Mouse (Mus musculus) forebrain, embryonic 12.5 days (tissue): ENCODE results near the gene Tmem39b. TPM values are rescaled to one million over a fixed set of nuclear protein-coding genes. Genes with fewer than 3 reads are reported as not detected.
"Not testable (repeated sequence)": the region's sequence is repeated elsewhere in the genome, so short reads cannot be mapped to it uniquely, and the experiment has no call there.

ENCODE experiments used
- ATAC-seq: fragments of 200-750 bp; cut with Nextera tagmentation; 2 replicates; pipeline ENCODE4 v1.8.0; 2017; ENCODE audit warnings: moderate TSS enrichment; ENCODE audit not compliant: low FRiP score
- H3K27ac ChIP-seq: fragments of 300-500 bp; sonication (generic); 2 replicates; pipeline ENCODE4 v1.5.1; 2016; ENCODE audit warnings: mild to moderate bottlenecking
- H3K27me3 ChIP-seq: fragments of 300-500 bp; sonication (generic); 2 replicates; pipeline ENCODE4 v1.6.1; 2016; ENCODE audit warnings: mild to moderate bottlenecking
- H3K36me3 ChIP-seq: fragments of 300-500 bp; sonication (generic); replicated peaks from 2 replicates; pipeline ENCODE4 v1.6.1; 2016; ENCODE audit warnings: mild to moderate bottlenecking
- H3K4me1 ChIP-seq: fragments of 300-500 bp; sonication (generic); 2 replicates; pipeline ENCODE4 v1.6.1; 2016
- H3K4me2 ChIP-seq: fragments of 300-500 bp; sonication (generic); 2 replicates; pipeline ENCODE4 v1.6.1; 2016; ENCODE audit warnings: mild to moderate bottlenecking, moderate library complexity
- H3K4me3 ChIP-seq: fragments of 300-500 bp; sonication (generic); replicated peaks from 2 replicates; pipeline ENCODE4 v1.5.1; 2016; ENCODE audit warnings: mild to moderate bottlenecking
- H3K9ac ChIP-seq: fragments of 300-500 bp; sonication (generic); 2 replicates; pipeline ENCODE4 v1.6.1; 2016; ENCODE audit warnings: mild to moderate bottlenecking
- H3K9me3 ChIP-seq: fragments of 300-500 bp; sonication (generic); 2 replicates; pipeline ENCODE4 v1.6.1; 2016
- WGBS: fragments of 180-500 bp; shearing (Covaris S2); methylation state at CpG from one replicate; pipeline ENCODE4 v1.1.7; 2016; 5-methylcytosine and 5-hydroxymethylcytosine counted together
- polyA plus RNA-seq: library from polyadenylated mRNA; unstranded; fragments of >200 nt; fragmentation: Nextera tagmentation; extraction: Ambion mirVana; gene quantifications from 2 replicates; pipeline ENCODE4 v1.2.1, GENCODE M21; 2016

Tmem39b gene
- polyA plus RNA-seq, 1 experiment from 2014 or later: 21.9 TPM

- peaks cover 19% of the 10 kb centered on the region for H3K4me1 ChIP-seq
- no peak overlapping the region for H3K9ac ChIP-seq
- no peaks in the 10 kb centered on the region for H3K9me3 ChIP-seq
- no peaks in the 10 kb centered on the region for H3K27me3 ChIP-seq
- no peak overlapping the region for H3K4me2 ChIP-seq
- H3K36me3 ChIP-seq: peaks cover 92% of the 10 kb centered on the region
- ATAC-seq: peak; percentile 77
- peak overlapping the region; percentile 84 for H3K27ac ChIP-seq
- WGBS: 68% methylated on average over 8 of the region's 8 CpGs
- no peak overlapping the region for H3K4me3 ChIP-seq
Observed at GRCm38 (mm10) chr4:129709486-129710129, 13.0 kb upstream of the Tmem39b start.

GRCm38 (mm10) chr4:129706750-129707149, 10.1 kb upstream of the Tmem39b start:
- no peak for ATAC-seq
- Histone ChIP-seq H3K36me3 (peaks cover 86% of the 10 kb centered on the region), H3K4me1 (peaks cover 43% of the 10 kb centered on the region), H3K27me3 (no peaks in the 10 kb centered on the region), H3K27ac (0 out of 2 replicates have a peak overlapping the region, but pooled peaks have one; percentile 54), H3K4me3 (no peak overlapping the region), H3K9me3 (no peaks in the 10 kb centered on the region), H3K9ac (no peak overlapping the region), H3K4me2 (no peak overlapping the region)
- WGBS: 58% methylated on average over 3 of the region's 3 CpGs

- no peaks in the 10 kb centered on the region for H3K27me3 ChIP-seq
- H3K36me3 ChIP-seq: peaks cover 43% of the 10 kb centered on the region
- no peaks in the 10 kb centered on the region for H3K9me3 ChIP-seq
- H3K27ac ChIP-seq: peak overlapping the region; percentile 91
- ATAC-seq: peak; percentile 88
- 8% methylated on average over 11 of the region's 11 CpGs for WGBS
- H3K4me1 ChIP-seq: peaks cover 26% of the 10 kb centered on the region
- peak overlapping the region; percentile 19; the same call in 1 of the 2 replicates for H3K4me2 ChIP-seq
- 0 out of 2 replicates have a peak overlapping the region, but pooled peaks have one; percentile 13 for H3K9ac ChIP-seq
- H3K4me3 ChIP-seq: no peak overlapping the region
Observed at GRCm38 (mm10) chr4:129702454-129702853, 5.8 kb upstream of the Tmem39b start.

GRCm38 (mm10) chr4:129701503-129702377, 5.1 kb upstream of the Tmem39b start:
- no peak overlapping the region for H3K4me3 ChIP-seq
- H3K27ac ChIP-seq: peak overlapping the region; percentile 91
- 0 out of 2 replicates have a peak overlapping the region, but pooled peaks have one; percentile 13 for H3K9ac ChIP-seq
- ATAC-seq: peak; percentile 37
- 54% methylated on average over 17 of the region's 17 CpGs for WGBS
- H3K36me3 ChIP-seq: peaks cover 41% of the 10 kb centered on the region
- no peaks in the 10 kb centered on the region for H3K9me3 ChIP-seq
- H3K4me1 ChIP-seq: peaks cover 33% of the 10 kb centered on the region
- peak overlapping the region; percentile 19; the same call in 1 of the 2 replicates for H3K4me2 ChIP-seq
- no peaks in the 10 kb centered on the region for H3K27me3 ChIP-seq

GRCm38 (mm10) chr4:129700661-129701060, 4.0 kb upstream of the Tmem39b start:
- H3K9me3 ChIP-seq, H3K4me2 ChIP-seq, H3K9ac ChIP-seq, H3K4me3 ChIP-seq, H3K27me3 ChIP-seq, ATAC-seq: not testable (repeated sequence)
- Histone ChIP-seq H3K27ac (0 out of 2 replicates have a peak overlapping the region, but pooled peaks have one; percentile 42), H3K4me1 (peaks cover 37% of the 10 kb centered on the region), H3K36me3 (peaks cover 30% of the 10 kb centered on the region)
- WGBS: 93% methylated on average over 6 of the region's 6 CpGs

GRCm38 (mm10) chr4:129700216-129700615, 3.6 kb upstream of the Tmem39b start:
- ATAC-seq: no peak
- Histone ChIP-seq H3K27me3 (no peaks in the 10 kb centered on the region), H3K4me3 (no peak overlapping the region), H3K27ac (no peak overlapping the region), H3K4me2 (no peak overlapping the region), H3K9ac (no peak overlapping the region), H3K9me3 (no peaks in the 10 kb centered on the region), H3K4me1 (peaks cover 41% of the 10 kb centered on the region), H3K36me3 (peaks cover 25% of the 10 kb centered on the region)
- WGBS: 87% methylated on average over 1 of the region's 1 CpGs

- H3K4me3 ChIP-seq: peak overlapping the region; percentile 72
- 85% methylated on average over 7 of the region's 7 CpGs for WGBS
- peak overlapping the region; percentile 72 for H3K4me2 ChIP-seq
- peak overlapping the region; percentile 98 for H3K27ac ChIP-seq
- H3K27me3 ChIP-seq: no peaks in the 10 kb centered on the region
- H3K4me1 ChIP-seq: peaks cover 27% of the 10 kb centered on the region
- peak overlapping the region; percentile 73 for H3K9ac ChIP-seq
- peaks cover 21% of the 10 kb centered on the region for H3K36me3 ChIP-seq
- H3K9me3 ChIP-seq: no peaks in the 10 kb centered on the region
- no peak for ATAC-seq
Observed at GRCm38 (mm10) chr4:129697191-129697590, 553 bp upstream of the Tmem39b start.

- peak overlapping the region; percentile 72 for H3K4me3 ChIP-seq
- peak overlapping the region; percentile 73 for H3K9ac ChIP-seq
- 30% methylated on average over 6 of the region's 6 CpGs for WGBS
- H3K9me3 ChIP-seq: no peaks in the 10 kb centered on the region
- H3K27ac ChIP-seq: peak overlapping the region; percentile 98
- ATAC-seq: peak; percentile 12
- peaks cover 35% of the 10 kb centered on the region for H3K36me3 ChIP-seq
- peaks cover 21% of the 10 kb centered on the region for H3K4me1 ChIP-seq
- peak overlapping the region; percentile 72 for H3K4me2 ChIP-seq
- H3K27me3 ChIP-seq: no peaks in the 10 kb centered on the region
Observed at GRCm38 (mm10) chr4:129695815-129696157, 852 bp downstream of the Tmem39b start.

- WGBS: 94% methylated on average over 6 of the region's 6 CpGs
Observed at GRCm38 (mm10) chr4:129684531-129684930, 12.1 kb downstream of the Tmem39b start.

GRCm38 (mm10) chr4:129683901-129684493, 12.6 kb downstream of the Tmem39b start:
- 90% methylated on average over 11 of the region's 11 CpGs for WGBS
- Histone ChIP-seq H3K27me3 (no peaks in the 10 kb centered on the region), H3K9ac (no peak overlapping the region), H3K36me3 (peaks cover 91% of the 10 kb centered on the region), H3K4me2 (no peak overlapping the region), H3K27ac (no peak overlapping the region), H3K4me1 (no peaks in the 10 kb centered on the region), H3K9me3 (no peaks in the 10 kb centered on the region), H3K4me3 (no peak overlapping the region)
- ATAC-seq: no peak

More at GRCm38 (mm10) chr4:129684531-129684930, 12.1 kb downstream of the Tmem39b start:
- Histone ChIP-seq H3K27me3 (no peaks in the 10 kb centered on the region), H3K9me3 (no peaks in the 10 kb centered on the region), H3K4me3 (no peak overlapping the region), H3K36me3 (peaks cover 92% of the 10 kb centered on the region), H3K4me2 (no peak overlapping the region), H3K9ac (no peak overlapping the region), H3K4me1 (no peaks in the 10 kb centered on the region), H3K27ac (no peak overlapping the region)
- ATAC-seq: no peak

GRCm38 (mm10) chr4:129681837-129682236, 14.8 kb downstream of the Tmem39b start:
- no peak overlapping the region for H3K27ac ChIP-seq
- no peaks in the 10 kb centered on the region for H3K27me3 ChIP-seq
- H3K9me3 ChIP-seq: no peaks in the 10 kb centered on the region
- H3K9ac ChIP-seq: no peak overlapping the region
- 94% methylated on average over 11 of the region's 11 CpGs for WGBS
- no peak overlapping the region for H3K4me2 ChIP-seq
- no peaks in the 10 kb centered on the region for H3K4me1 ChIP-seq
- H3K36me3 ChIP-seq: peaks cover 93% of the 10 kb centered on the region
- no peak for ATAC-seq
- H3K4me3 ChIP-seq: no peak overlapping the region

- H3K9ac ChIP-seq: peak overlapping the region; percentile 96; the same call in 1 of the 2 replicates
- 14% methylated on average over 10 of the region's 10 CpGs for WGBS
Observed at GRCm38 (mm10) chr4:129672878-129673449, 23.7 kb downstream of the Tmem39b start.

More at GRCm38 (mm10) chr4:129672878-129673449, 23.7 kb downstream of the Tmem39b start:
- Histone ChIP-seq H3K36me3 (peaks cover 29% of the 10 kb centered on the region), H3K4me1 (peaks cover 15% of the 10 kb centered on the region), H3K27ac (peak overlapping the region; percentile 95), H3K9me3 (no peaks in the 10 kb centered on the region), H3K27me3 (no peaks in the 10 kb centered on the region), H3K4me3 (peak overlapping the region; percentile 100), H3K4me2 (peak overlapping the region; percentile 88)
- ATAC-seq: no peak
